Mouse (Mus musculus): ENCODE results near the gene Gm20388.

DNA sequence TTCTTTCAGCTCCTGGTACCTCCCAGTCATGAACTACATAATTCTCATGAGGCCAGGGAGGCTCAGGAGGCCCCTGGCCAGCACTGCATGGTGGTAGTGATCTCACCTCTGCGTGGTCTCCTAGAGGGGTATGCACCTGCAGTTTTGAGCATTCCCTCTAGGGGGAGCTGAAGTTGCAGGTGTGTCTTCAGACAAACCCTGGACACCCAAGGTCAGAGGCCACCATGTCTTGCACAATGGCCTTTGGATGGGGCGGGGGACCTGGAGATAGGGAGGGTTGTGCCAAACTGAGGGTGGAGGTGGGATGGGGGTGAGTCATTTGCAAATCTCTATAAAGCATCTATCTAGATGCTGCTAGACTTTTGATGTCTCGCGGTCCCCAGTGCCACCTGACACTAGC lies 405.0 kb downstream of the Gm20388 start:
- TF ChIP-seq POLR2A (IDR thresholded peaks at IDR 0.05; ENCODE audit: insufficient read depth, low read depth, low read length), result no peak
- peak; percentile 51; the same call in 1 of the 2 replicates for TF ChIP-seq CTCF (IDR thresholded peaks at IDR 0.05; ENCODE audit: insufficient read depth, low read depth, low read length)

Measured in olfactory bulb, adult 2 months (tissue).